Mouse (Mus musculus): Measurements from ENCODE around the gene Snx18. TPM values are rescaled to one million over a fixed set of nuclear protein-coding genes. Genes with fewer than 3 reads are reported as not detected.

Gene Snx18
- polyA plus RNA-seq, 1 experiment, result 11.1 TPM

DNA sequence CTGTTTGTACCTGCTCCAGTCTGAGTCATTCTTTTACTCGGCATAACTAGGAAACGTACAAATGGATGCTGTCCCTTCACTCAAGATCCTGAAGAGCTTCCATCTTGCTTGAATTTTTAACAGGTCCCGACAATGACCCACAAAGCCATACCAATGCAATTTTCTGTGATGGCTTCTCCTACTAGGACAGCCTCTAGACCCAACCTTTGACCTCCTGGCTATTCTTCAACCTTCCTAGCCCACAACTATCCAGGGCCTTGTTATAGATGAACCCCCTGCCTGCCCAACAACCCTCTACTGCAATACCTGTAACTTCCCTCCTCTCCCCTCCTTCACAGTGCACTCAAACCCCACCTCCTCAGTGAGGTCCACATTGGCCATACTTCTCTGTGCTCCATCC lies 8.9 kb downstream of the Snx18 start:
- peaks cover 26% of the 10 kb centered on the region; the same call in 1 of the 2 replicates for H3K4me1 ChIP-seq (ENCODE audit: control insufficient read depth, insufficient read depth, insufficient read length, low read length)
- no peaks in the 10 kb centered on the region for H3K27me3 ChIP-seq (ENCODE audit: control insufficient read depth, insufficient read depth, low read length)
- H3K36me3 ChIP-seq (ENCODE audit: control insufficient read depth, insufficient read depth, low read length), result 0 out of 2 replicates have a peak, but pooled peaks cover 3% of the 10 kb centered on the region
- no peak for TF ChIP-seq POLR2A (IDR thresholded peaks at IDR 0.05; ENCODE audit: low read depth, low read length)
- TF ChIP-seq CTCF (IDR thresholded peaks at IDR 0.05; ENCODE audit: extremely low read depth, insufficient read length, insufficient replicate concordance, low read depth, low read length), result no peak
- H3K4me3 ChIP-seq (ENCODE audit: low read depth, low read length), result no peak overlapping the region
- WGBS, result 80% methylated on average over 3 of the region's 3 CpGs
- H3K27ac ChIP-seq (ENCODE audit: insufficient read depth, low read depth, low read length), result no peak overlapping the region

DNA sequence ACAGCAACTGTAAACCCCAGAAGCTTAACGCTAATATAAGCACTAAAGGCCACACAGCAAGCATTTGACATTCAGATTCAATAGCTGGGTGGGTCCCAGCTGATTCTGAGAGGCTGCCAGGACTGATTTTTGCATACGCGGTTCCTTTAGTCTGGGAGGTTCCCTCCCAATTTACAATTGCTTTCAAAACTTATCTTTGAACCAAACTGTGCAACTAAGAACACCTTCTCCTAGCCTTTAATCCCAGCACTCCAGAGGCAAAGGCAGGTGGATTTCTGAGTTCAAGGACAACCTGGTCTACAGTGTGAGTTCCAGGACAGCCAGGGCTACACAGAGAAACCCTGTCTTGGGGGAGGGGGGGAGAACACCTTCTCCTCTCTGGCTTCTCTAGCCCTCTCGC lies 10.5 kb downstream of the Snx18 start:
- Histone ChIP-seq H3K36me3 (ENCODE audit: control insufficient read depth, insufficient read depth, low read length) (0 out of 2 replicates have a peak, but pooled peaks cover 3% of the 10 kb centered on the region), H3K4me1 (ENCODE audit: control insufficient read depth, insufficient read depth, insufficient read length, low read length) (peaks cover 30% of the 10 kb centered on the region), H3K27ac (ENCODE audit: insufficient read depth, low read depth, low read length) (no peak overlapping the region), H3K4me3 (ENCODE audit: low read depth, low read length) (no peak overlapping the region), H3K27me3 (ENCODE audit: control insufficient read depth, insufficient read depth, low read length) (no peaks in the 10 kb centered on the region)
- no peak for TF ChIP-seq CTCF (IDR thresholded peaks at IDR 0.05; ENCODE audit: extremely low read depth, insufficient read length, insufficient replicate concordance, low read depth, low read length)
- 26% methylated on average over 4 of the region's 4 CpGs for WGBS

DNA sequence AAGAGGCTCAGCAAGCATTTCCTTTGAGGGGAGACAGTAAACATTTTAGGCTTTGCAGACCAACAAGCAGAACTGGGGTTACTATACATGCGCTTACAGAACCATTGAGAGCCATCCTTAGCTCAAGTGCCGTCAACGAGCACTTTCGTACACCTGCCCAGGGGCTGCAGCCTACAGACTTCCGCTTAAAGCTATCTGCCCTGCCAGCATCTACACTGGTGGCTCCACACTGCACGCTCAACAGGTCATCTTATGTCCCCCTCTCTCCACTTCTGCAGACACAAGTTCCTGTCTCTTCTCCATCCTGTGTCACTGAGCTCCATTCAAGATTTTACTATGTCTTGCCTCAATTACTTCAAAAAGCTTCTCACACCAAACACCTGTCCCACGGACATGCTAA lies 11.0 kb downstream of the Snx18 start:
- no peaks in the 10 kb centered on the region for H3K27me3 ChIP-seq (ENCODE audit: control insufficient read depth, insufficient read depth, low read length)
- no peak for TF ChIP-seq POLR2A (IDR thresholded peaks at IDR 0.05; ENCODE audit: low read depth, low read length)
- no peak for TF ChIP-seq CTCF (IDR thresholded peaks at IDR 0.05; ENCODE audit: extremely low read depth, insufficient read length, insufficient replicate concordance, low read depth, low read length)
- 84% methylated on average over 7 of the region's 7 CpGs for WGBS
- H3K27ac ChIP-seq (ENCODE audit: insufficient read depth, low read depth, low read length), result no peak overlapping the region
- H3K4me1 ChIP-seq (ENCODE audit: control insufficient read depth, insufficient read depth, insufficient read length, low read length), result peaks cover 27% of the 10 kb centered on the region
- H3K4me3 ChIP-seq (ENCODE audit: low read depth, low read length), result no peak overlapping the region
- 0 out of 2 replicates have a peak, but pooled peaks cover 2% of the 10 kb centered on the region for H3K36me3 ChIP-seq (ENCODE audit: control insufficient read depth, insufficient read depth, low read length)

DNA sequence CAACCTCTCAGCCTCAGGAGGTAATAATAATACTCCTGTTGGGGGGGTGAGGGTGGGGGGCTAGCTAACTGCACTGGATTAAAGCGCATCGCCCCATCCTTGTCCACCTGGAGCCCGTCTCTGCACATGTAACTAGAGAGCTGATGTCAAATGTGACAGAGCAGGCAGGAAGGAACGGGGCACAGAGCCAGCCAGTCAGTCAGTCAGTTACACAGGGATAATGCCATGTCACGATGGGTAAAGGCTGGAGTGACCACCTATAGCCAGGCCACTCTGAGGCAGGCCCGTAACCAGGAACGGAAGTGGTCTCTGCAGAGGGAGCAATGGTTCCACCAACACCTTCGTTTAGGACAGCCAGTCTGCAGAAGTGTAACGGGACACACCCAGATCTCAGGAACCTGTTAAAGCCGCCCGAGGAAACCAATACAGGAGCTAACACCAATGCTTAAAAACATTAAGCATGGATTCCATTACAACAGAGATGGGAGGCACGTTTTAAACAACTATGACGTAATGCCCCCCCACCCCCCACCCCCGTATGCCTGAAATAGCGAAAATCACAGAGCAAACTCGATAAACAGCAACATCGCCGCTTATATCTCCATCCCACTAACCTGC lies 11.5 kb downstream of the Snx18 start:
- H3K4me1 ChIP-seq (ENCODE audit: control insufficient read depth, insufficient read depth, insufficient read length, low read length), result peaks cover 28% of the 10 kb centered on the region

DNA sequence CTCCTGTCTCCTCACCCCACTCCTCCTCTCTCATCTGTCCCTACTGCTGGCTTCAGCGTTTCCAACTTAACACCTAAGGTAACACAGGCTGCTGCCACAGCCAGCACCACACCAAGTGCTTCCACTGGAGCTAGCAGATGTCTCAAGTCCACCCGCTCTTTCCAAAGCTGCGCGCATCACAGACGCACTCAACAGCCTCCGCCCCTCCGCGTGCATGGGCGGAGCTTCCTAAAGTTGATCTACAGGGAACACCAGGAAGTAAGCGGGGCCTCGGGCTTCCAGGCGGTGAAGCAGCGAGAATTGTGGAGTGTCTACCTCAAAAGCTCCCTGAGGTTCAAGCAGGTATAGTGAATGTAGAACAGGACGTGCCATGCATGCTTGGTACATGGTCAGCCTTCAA lies 12.2 kb downstream of the Snx18 start:
- H3K27ac ChIP-seq (ENCODE audit: insufficient read depth, low read depth, low read length), result no peak overlapping the region
- peaks cover 35% of the 10 kb centered on the region for H3K4me1 ChIP-seq (ENCODE audit: control insufficient read depth, insufficient read depth, insufficient read length, low read length)
- H3K36me3 ChIP-seq (ENCODE audit: control insufficient read depth, insufficient read depth, low read length), result no peaks in the 10 kb centered on the region
- H3K4me3 ChIP-seq (ENCODE audit: low read depth, low read length), result no peak overlapping the region
- H3K27me3 ChIP-seq (ENCODE audit: control insufficient read depth, insufficient read depth, low read length), result no peaks in the 10 kb centered on the region
- no peak for TF ChIP-seq POLR2A (IDR thresholded peaks at IDR 0.05; ENCODE audit: low read depth, low read length)
- 77% methylated on average over 14 of the region's 14 CpGs for WGBS

More for the DNA sequence above, 11.5 kb downstream of the Snx18 start:
- WGBS, result 82% methylated on average over 18 of the region's 18 CpGs
- no peaks in the 10 kb centered on the region for H3K27me3 ChIP-seq (ENCODE audit: control insufficient read depth, insufficient read depth, low read length)
- H3K27ac ChIP-seq (ENCODE audit: insufficient read depth, low read depth, low read length), result no peak overlapping the region
- TF ChIP-seq CTCF (IDR thresholded peaks at IDR 0.05; ENCODE audit: extremely low read depth, insufficient read length, insufficient replicate concordance, low read depth, low read length) (no peak), POLR2A (IDR thresholded peaks at IDR 0.05; ENCODE audit: low read depth, low read length) (no peak)
- no peak overlapping the region for H3K4me3 ChIP-seq (ENCODE audit: low read depth, low read length)
- H3K36me3 ChIP-seq (ENCODE audit: control insufficient read depth, insufficient read depth, low read length), result no peaks in the 10 kb centered on the region

DNA sequence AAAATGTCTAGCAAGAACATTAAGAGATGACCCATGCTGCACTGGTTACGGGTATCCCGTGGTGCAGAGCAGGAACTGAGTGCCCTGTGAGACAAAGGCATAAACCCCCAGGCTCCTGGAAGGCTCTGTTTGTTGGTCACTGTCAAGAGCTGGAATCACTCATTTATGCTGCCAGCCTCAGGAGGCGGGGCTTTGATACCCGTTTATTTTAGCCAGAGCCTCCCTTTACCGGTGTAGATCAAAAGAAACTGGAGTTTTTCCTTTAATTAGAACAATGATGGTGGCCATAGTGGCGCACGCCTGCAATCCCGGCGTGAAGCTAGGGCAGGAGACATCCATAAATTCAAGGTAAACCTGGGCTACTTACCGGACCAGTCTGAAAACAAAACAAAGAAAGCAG lies 12.7 kb downstream of the Snx18 start:
- H3K36me3 ChIP-seq (ENCODE audit: control insufficient read depth, insufficient read depth, low read length), result no peaks in the 10 kb centered on the region
- H3K27ac ChIP-seq (ENCODE audit: insufficient read depth, low read depth, low read length), result no peak overlapping the region
- TF ChIP-seq CTCF (IDR thresholded peaks at IDR 0.05; ENCODE audit: extremely low read depth, insufficient read length, insufficient replicate concordance, low read depth, low read length) (no peak), POLR2A (IDR thresholded peaks at IDR 0.05; ENCODE audit: low read depth, low read length) (no peak)
- H3K4me3 ChIP-seq (ENCODE audit: low read depth, low read length), result no peak overlapping the region
- peaks cover 38% of the 10 kb centered on the region for H3K4me1 ChIP-seq (ENCODE audit: control insufficient read depth, insufficient read depth, insufficient read length, low read length)
- 82% methylated on average over 10 of the region's 10 CpGs for WGBS
- no peaks in the 10 kb centered on the region for H3K27me3 ChIP-seq (ENCODE audit: control insufficient read depth, insufficient read depth, low read length)

DNA sequence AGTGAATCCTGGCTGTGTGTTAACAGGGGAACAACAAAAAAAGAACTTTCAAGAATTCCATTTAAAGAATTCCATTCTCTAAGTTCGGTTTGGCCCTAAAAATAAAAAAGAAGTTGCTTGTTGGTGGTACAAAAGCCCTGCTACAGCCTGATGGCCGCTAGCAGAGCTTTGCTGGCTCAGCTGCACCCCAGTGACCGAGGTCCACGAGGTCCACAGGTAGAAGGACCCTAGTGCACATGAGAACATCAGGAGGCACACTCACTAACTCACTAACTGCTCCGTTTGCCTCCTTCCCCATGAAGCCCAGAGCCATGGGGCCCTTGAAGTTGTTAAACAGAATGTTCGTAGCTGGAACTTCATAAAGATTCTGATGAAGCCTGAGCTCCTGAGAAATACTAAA lies 14.0 kb downstream of the Snx18 start:
- H3K4me1 ChIP-seq (ENCODE audit: control insufficient read depth, insufficient read depth, insufficient read length, low read length), result peaks cover 33% of the 10 kb centered on the region
- H3K4me3 ChIP-seq (ENCODE audit: low read depth, low read length), result no peak overlapping the region
- TF ChIP-seq CTCF (IDR thresholded peaks at IDR 0.05; ENCODE audit: extremely low read depth, insufficient read length, insufficient replicate concordance, low read depth, low read length), result no peak
- no peak for TF ChIP-seq POLR2A (IDR thresholded peaks at IDR 0.05; ENCODE audit: low read depth, low read length)
- no peak overlapping the region for H3K27ac ChIP-seq (ENCODE audit: insufficient read depth, low read depth, low read length)
- H3K36me3 ChIP-seq (ENCODE audit: control insufficient read depth, insufficient read depth, low read length), result no peaks in the 10 kb centered on the region
- no peaks in the 10 kb centered on the region for H3K27me3 ChIP-seq (ENCODE audit: control insufficient read depth, insufficient read depth, low read length)
- 75% methylated on average over 6 of the region's 6 CpGs for WGBS
